Mouse (Mus musculus) c-Kit-positive CD71-positive TER-119-positive erythroid progenitor cells, embryonic 14.5 days (primary cell): ENCODE measurements around the gene Mgst2.

Source experiments
- DNase-seq: peaks from one replicate; pipeline ENCODE4 v3.0.0-alpha.2; 2013; ENCODE audit warnings: low spot score

Mgst2 gene

GRCm38 (mm10) chr3:51660060-51660459 is at the start of gene Mgst2:
Mgst2 (plus strand) TSS chr3:51660360.
- no peak for DNase-seq

- DNase-seq = peak; percentile 31
These were observed 48.2 kb upstream of the Mgst2 start for GRCm38 (mm10) chr3:51611972-51612371.

DNA sequence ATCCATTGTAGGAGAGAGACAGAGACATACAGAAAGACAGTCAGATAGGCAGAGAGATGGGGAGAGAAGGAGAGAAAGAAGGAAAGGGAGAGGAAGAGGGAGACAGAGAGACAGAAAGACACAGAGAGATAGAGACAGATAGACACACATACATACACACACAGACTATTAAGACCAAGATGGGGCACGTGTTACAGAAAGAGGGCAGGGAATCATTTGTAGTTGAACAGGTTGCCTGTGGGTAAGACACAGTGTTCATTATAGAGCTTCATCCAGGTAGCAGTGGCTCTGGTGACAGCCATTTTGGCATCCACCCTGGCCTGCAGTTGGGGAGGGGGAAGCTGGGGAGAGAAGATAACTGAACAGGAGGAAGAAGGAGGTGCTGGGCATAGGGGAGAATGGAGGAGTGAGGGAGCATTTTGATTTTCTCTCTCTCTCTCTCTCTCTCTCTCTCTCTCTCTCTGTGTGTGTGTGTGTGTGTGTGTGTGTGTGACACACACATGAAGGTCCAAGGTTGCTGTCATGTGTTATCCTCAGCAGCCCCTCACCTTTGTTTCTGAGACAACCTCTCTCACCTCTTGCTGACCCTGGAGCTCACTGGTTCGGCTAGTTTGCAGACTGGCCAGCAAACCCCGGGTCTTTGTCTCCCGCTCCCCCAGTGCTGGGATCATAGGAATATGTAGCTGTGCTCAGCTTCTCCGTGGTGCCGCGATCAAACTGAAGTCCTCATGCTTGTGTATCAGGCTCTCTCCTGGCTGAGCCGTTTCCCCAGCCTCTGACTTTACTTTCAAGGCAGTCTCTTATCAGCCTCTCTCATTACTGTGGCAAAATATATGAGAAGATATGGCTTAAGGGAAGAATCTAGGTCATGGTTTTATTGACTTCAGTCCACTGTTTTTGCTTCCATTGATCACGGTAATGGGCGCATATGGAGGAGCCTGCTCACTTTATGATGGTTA is 47.5 kb upstream of the Mgst2 start:
- no peak for DNase-seq

GRCm38 (mm10) chr3:51614278-51614677 is 45.9 kb upstream of the Mgst2 start:
- DNase-seq = no peak

GRCm38 (mm10) chr3:51623956-51624355 is 36.2 kb upstream of the Mgst2 start:
- DNase-seq = no peak

DNA sequence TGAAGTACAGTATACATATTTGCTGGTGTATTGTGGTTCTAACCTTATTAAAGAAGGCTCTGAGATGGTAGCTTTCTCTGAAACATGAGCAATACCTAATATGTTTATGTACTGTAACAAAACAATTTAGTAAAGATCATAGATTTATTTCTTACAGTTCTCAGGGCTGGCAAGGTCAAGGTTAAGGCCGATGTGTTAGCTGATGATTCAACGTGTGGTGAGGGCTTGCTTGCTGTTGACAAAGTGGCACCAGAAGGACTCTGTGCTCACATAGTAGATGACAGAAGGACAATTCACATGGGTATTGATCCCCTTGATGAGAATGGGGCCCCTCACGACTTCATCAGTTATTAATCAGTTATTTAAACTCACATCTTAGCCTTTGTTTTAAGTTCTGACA is 32.4 kb upstream of the Mgst2 start:
- DNase-seq = no peak

GRCm38 (mm10) chr3:51628977-51629376 is 31.2 kb upstream of the Mgst2 start:
- no peak for DNase-seq

DNA sequence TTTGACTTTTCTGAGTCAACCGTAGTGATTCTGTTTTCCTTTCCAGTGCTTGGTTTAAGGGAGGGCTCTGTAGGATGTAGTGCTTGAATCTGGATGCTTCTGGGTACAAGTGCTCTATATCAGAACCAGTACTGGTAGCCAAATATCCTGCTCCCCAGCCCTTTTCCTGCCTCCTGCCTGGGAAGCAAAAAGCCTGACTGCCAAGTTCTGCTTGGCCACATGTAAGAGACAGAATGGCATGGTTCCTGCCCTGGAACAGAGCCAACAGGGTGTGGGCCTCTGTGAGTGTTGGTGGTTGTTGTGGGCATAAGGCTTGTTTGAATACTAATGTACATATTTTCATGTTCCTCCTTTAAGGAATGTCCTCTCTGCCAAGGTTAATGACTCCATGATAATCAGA is 29.4 kb upstream of the Mgst2 start:
- DNase-seq = no peak

DNA sequence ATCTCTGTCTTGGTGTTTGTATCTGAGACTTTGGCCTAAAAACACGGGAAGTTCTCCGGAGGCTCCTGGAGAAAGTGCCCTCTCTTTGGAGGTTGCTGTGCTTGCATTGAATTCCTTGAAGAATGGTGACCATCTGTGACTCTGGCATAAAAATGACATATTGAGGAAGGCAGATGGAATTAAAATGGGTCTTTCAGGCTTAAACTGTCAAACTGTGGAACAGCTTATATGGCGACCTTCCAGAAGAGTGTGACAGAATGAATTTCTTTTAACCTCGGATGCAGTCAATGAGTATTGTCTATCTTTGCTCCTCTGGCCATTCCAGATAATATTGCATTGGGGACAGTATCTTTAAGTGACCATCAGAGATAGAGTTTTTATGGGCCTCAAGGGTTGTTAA is 28.2 kb upstream of the Mgst2 start:
- no peak for DNase-seq

GRCm38 (mm10) chr3:51634451-51634850 is 25.7 kb upstream of the Mgst2 start:
- no peak for DNase-seq

- no peak for DNase-seq
These were observed 24.2 kb upstream of the Mgst2 start for GRCm38 (mm10) chr3:51635960-51636359.

GRCm38 (mm10) chr3:51636700-51637099 is 23.5 kb upstream of the Mgst2 start:
- DNase-seq = no peak

- no peak for DNase-seq
These were observed 22.8 kb upstream of the Mgst2 start for GRCm38 (mm10) chr3:51637326-51637725.

DNA sequence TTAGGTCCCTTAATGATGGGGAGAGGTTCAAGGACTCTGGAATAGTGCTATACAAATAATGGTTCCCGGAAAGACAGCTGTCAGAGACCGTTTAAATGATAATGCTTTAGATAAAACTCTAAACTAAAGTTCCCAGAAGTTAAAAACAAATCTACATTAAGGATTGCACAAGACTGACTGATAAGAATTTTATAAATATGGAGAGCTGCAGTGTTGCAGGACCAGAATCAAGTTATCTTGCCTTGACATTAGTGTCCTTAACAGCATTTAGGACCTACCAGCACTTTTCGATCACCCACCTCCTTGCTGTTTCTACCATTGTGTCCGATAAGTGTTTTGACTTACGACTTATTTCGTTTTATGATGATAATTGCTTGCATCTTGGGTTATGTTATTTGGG is 21.9 kb upstream of the Mgst2 start:
- DNase-seq = no peak

- DNase-seq = no peak
These were observed 14.7 kb upstream of the Mgst2 start for GRCm38 (mm10) chr3:51645484-51645883.

DNA sequence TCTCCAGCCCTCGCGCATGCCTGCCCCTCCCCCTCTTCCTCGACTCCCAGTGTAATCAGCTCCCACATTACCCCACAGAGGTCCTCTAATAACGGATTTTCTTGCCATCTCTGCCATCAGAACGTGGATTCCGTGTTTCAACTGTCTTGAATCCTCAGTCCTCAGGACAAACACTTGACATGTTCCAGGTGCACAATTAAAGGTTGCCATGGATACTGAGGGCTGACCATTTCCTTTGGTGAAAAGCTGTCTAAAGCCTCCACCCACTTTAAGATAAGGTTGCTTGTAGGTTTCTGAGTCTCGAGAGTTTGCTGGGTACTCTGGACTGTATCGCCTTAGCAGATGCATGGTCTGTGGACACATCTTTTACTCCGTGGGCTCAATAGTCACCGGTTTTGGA is 13.9 kb upstream of the Mgst2 start:
- no peak for DNase-seq

DNA sequence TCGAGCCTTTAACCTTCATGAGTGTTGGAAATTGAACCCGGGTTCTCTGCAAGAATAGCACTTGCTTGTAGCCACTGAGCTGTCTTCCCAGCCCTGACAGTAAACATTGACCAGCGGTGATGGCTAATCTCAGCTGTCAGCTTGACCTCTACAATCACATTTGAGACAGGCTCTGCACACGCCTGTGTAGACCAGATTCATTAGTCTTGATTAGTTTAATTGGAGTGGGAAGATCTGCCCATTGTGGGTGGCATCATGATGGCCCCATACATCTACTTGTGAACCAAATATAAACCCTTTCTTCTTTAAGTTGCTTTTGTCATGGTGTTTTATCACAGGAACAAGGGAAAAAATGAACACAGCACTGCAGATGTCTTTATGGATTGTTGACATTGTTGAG is 12.8 kb upstream of the Mgst2 start:
- no peak for DNase-seq

- peak; percentile 61 for DNase-seq
These were observed 12.0 kb upstream of the Mgst2 start for GRCm38 (mm10) chr3:51648037-51648664.

GRCm38 (mm10) chr3:51649426-51649825 is 10.7 kb upstream of the Mgst2 start:
- no peak for DNase-seq

- no peak for DNase-seq
These were observed 10.2 kb upstream of the Mgst2 start for GRCm38 (mm10) chr3:51649986-51650385.

DNA sequence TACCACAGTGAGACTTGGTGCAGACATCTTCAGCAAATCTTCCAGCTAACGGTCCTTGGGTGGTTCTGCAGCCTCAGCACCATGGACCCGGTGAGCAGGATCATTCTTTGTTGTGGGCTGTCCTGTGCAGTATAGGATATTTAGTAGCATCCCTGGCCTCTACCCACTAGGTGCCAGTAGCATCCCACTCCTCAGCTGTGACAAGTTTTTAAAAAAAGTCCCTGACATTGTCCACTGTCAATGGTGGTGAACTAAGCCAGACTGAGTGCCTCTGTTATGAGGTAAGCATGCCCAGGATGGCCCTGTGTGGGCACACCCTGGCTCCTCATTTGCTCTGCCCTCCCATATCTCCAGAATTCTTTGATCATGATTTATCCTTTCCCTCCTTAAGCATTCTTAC is 9.0 kb upstream of the Mgst2 start:
- DNase-seq = no peak

- DNase-seq = peak; percentile 86
These were observed 7.9 kb upstream of the Mgst2 start for GRCm38 (mm10) chr3:51652292-51652691.

DNA sequence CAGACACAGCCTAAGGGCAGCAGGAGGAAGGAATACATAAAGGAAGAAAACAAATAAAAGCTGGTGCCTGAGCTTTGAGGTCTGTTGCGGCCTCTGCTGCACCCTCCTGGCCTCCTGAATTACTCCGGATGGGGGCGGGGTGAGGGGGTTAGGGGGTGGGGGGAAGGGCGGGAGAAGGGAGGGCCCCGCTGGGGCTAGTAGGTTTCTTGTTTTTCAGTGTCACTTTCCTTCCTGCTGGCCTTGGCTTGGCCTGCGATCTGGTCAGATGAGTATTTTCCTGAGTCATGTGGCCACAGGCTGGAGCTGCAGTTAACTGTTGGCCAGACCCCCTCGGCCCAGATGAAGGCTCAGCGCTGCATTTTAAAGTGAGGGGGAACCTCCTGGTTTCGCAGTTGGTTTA is 7.5 kb upstream of the Mgst2 start:
- DNase-seq = no peak
